Mouse (Mus musculus) activated CD4-positive, CD25-positive, alpha-beta regulatory T cell, adult 9 weeks (primary cell): ENCODE results near the gene Gm20532. TPM values are rescaled to one million over a fixed set of nuclear protein-coding genes. Genes with fewer than 3 reads are reported as not detected.

Source experiments
- polyA plus RNA-seq: library from polyadenylated mRNA; unstranded; fragments of 100-300 nt; shearing (Covaris generic); gene quantifications from one replicate; pipeline ENCODE4 v1.2.1, GENCODE M21; 2017

Gm20532 gene
- not detected for polyA plus RNA-seq

GRCm38 (mm10) chr2:26586294-26587043, at the start of gene Gm20532:
TSS of gene Gm20532 (plus strand) at chr2:26586639.

GRCm38 (mm10) chr2:26579714-26580113, 6.7 kb upstream of the Gm20532 start, which contains the start of gene Egfl7:
TSS of gene Egfl7 (plus strand) at chr2:26580014.

DNA sequence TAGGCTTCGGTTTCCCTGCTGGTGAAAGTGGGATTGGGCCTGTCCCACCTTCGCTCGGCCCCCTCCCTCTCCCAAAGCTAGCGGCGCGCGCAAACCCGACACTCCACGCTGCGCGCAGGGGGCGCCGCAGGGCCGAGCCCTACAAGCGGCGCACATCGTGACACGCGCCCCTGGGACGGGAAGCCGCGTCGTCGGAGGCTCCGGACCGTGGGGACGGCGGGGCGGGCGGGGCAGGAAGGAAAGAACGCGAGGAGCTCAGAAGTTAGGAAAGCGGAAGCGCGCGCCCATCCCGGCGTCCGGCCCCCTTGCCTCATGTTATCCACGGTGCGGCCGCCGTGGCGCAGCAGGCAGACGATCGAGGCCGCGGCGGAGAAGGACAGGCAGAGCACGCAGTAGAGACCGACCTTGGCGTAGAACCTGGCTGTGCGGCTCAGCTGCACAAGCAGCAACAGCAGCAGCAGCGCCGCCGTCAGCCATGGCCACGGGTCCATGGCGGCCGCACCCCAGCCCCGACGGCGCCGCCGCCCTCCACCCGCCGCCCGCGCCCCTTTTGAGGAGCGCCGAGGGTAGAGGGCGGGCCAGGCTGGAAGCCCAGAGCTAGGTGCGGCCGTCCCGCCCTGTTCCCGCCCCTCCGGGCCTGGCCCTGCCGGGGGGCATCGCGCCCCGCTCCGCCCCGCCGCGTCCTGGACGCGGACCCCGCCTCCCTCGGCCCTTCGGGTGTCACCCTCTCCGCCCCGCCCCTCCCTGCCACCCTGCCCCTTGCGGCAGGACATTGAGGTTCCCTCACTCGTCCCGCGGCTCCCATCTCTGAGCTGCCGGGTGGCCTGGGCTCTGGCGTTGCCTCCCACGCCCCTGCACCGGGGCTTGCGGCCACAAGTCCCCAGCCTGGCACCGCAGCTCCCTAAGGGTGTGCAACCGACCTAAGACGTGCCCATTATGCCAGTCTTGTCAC, 17.6 kb downstream of the Gm20532 start, which contains the start of gene Agpat2:
Gene Agpat2 (minus strand): TSS at position 698 of the 952 bp plus-strand sequence.

GRCm38 (mm10) chr2:26627921-26628739, 41.7 kb downstream of the Gm20532 start, which contains the start of gene Fam69b:
TSS of gene Fam69b (plus strand) at chr2:26628457.

GRCm38 (mm10) chr2:26671182-26671581, 84.7 kb downstream of the Gm20532 start, which contains the start of gene Lcn4:
TSS of gene Lcn4 (minus strand) at chr2:26671282.

Other genes starting within 250 kb of the Gm20532 start
- gene Dnlz, start 234.5 kb upstream of the Gm20532 start, polyA plus RNA-seq, result 14.2 TPM
- gene Card9, start 225.7 kb upstream of the Gm20532 start, polyA plus RNA-seq, result 2.8 TPM
- gene Snapc4, start 206.0 kb upstream of the Gm20532 start, polyA plus RNA-seq, result 55.6 TPM
- gene Entr1, start 197.3 kb upstream of the Gm20532 start, polyA plus RNA-seq, result 44.2 TPM
- gene Pmpca, start 197.3 kb upstream of the Gm20532 start, polyA plus RNA-seq, result 103 TPM
- 22.4 TPM for gene Inpp5e, start 177.4 kb upstream of the Gm20532 start, polyA plus RNA-seq
- gene Sec16a, start 141.4 kb upstream of the Gm20532 start, polyA plus RNA-seq, result 67.6 TPM
- 22.0 TPM for gene Notch1, start 70.0 kb upstream of the Gm20532 start, polyA plus RNA-seq
- 1.1 TPM for gene Egfl7, start 6.6 kb upstream of the Gm20532 start, polyA plus RNA-seq
- gene Agpat2, start 17.8 kb downstream of the Gm20532 start, polyA plus RNA-seq, result 7.1 TPM
- gene Fam69b, start 41.8 kb downstream of the Gm20532 start, polyA plus RNA-seq, result 1.3 TPM
- gene Lcn4, start 84.6 kb downstream of the Gm20532 start, polyA plus RNA-seq, result 0.61 TPM